Mouse (Mus musculus) gastrocnemius, postnatal 10 days (tissue): Measurements from ENCODE around the gene Nudt19. TPM values are rescaled to one million over a fixed set of nuclear protein-coding genes. Genes with fewer than 3 reads are reported as not detected.

ENCODE experiments used
- total RNA-seq, 2 experiments: library from RNA; stranded (reverse); gene quantifications; 2 replicates each; pipeline ENCODE4 v1.2.3; 2021

Gene Nudt19
- total RNA-seq, 2 experiments from 2014 or later = 37.0 to 41.8 TPM

Other genes with a start within 250 kb of the Nudt19 start
- 1 to 10 TPM; 8.8 TPM for gene Gpatch1, start 237.9 kb downstream of the Nudt19 start, total RNA-seq
- gene Rhpn2, start 222.1 kb downstream of the Nudt19 start, total RNA-seq = 1 to 10 TPM in 1 of 2 experiments, under 1 TPM in 1; 0.94 to 1.8 TPM
- gene Faap24, start 159.5 kb downstream of the Nudt19 start, total RNA-seq = 1 to 10 TPM; 1.7 to 2.1 TPM
- 1 to 10 TPM; 5.5 to 6.6 TPM for gene Cep89, start 159.3 kb downstream of the Nudt19 start, total RNA-seq
- not detected for gene Slc7a9, start 107.5 kb downstream of the Nudt19 start, total RNA-seq
- gene Tdrd12, start 18.6 kb downstream of the Nudt19 start, total RNA-seq = under 1 TPM in 1 of 2 experiments, not detected in 1; 0.14 TPM
- gene Rgs9bp, start 29.3 kb upstream of the Nudt19 start, total RNA-seq = under 1 TPM; 0.07 to 0.18 TPM
- 10 to 100 TPM; 13.3 to 19.1 TPM for gene Ankrd27, start 29.9 kb upstream of the Nudt19 start, total RNA-seq
- 100 to 1,000 TPM; 133 to 141 TPM for gene Pdcd5, start 91.2 kb upstream of the Nudt19 start, total RNA-seq
- 10 to 100 TPM in 1 of 2 experiments, 1 to 10 TPM in 1; 9.7 to 15.8 TPM for gene Dpy19l3, start 198.2 kb upstream of the Nudt19 start, total RNA-seq
- 10 to 100 TPM; 17.5 to 24.5 TPM for gene Zfp507, start 246.7 kb upstream of the Nudt19 start, total RNA-seq